Mouse (Mus musculus) kidney, postnatal 14 days (tissue): ENCODE results near the gene Klc4.

ENCODE experiments used
- DNase-seq: peaks from one replicate; pipeline ENCODE4 v3.0.0; 2022; ENCODE audit warnings: mixed read lengths

The Klc4 gene

GRCm38 (mm10) chr17:46619683-46620357 lies 26.0 kb downstream of the Klc4 start:
- DNase-seq = no peak

GRCm38 (mm10) chr17:46618769-46619682 lies 26.8 kb downstream of the Klc4 start:
- DNase-seq = no peak

GRCm38 (mm10) chr17:46618394-46618768 lies 27.4 kb downstream of the Klc4 start:
- no peak for DNase-seq

GRCm38 (mm10) chr17:46617799-46618198 lies 28.0 kb downstream of the Klc4 start:
- no peak for DNase-seq

- no peak for DNase-seq
These were observed 32.6 kb downstream of the Klc4 start for GRCm38 (mm10) chr17:46613229-46613628.

- DNase-seq = peak; percentile 78
These were observed 33.0 kb downstream of the Klc4 start for GRCm38 (mm10) chr17:46612820-46613219.

- no peak for DNase-seq
These were observed 33.6 kb downstream of the Klc4 start for GRCm38 (mm10) chr17:46612189-46612588.

GRCm38 (mm10) chr17:46611316-46611715 lies 34.5 kb downstream of the Klc4 start:
- DNase-seq = no peak

GRCm38 (mm10) chr17:46609721-46610514 lies 35.9 kb downstream of the Klc4 start:
- DNase-seq = peak; percentile 71

- DNase-seq = no peak
These were observed 39.8 kb downstream of the Klc4 start for GRCm38 (mm10) chr17:46605987-46606386.

- no peak for DNase-seq
These were observed 40.7 kb downstream of the Klc4 start for GRCm38 (mm10) chr17:46605126-46605525.

GRCm38 (mm10) chr17:46603229-46603628 lies 42.6 kb downstream of the Klc4 start:
- no peak for DNase-seq

GRCm38 (mm10) chr17:46602212-46602611 lies 43.6 kb downstream of the Klc4 start:
- DNase-seq = peak; percentile 62

GRCm38 (mm10) chr17:46600569-46600968 lies 45.3 kb downstream of the Klc4 start:
- DNase-seq = no peak

- no peak for DNase-seq
These were observed 46.9 kb downstream of the Klc4 start for GRCm38 (mm10) chr17:46598963-46599362.

GRCm38 (mm10) chr17:46597956-46598355 lies 47.9 kb downstream of the Klc4 start:
- DNase-seq = no peak

GRCm38 (mm10) chr17:46595336-46595735 lies 50.5 kb downstream of the Klc4 start:
- no peak for DNase-seq

- no peak for DNase-seq
These were observed 51.2 kb downstream of the Klc4 start for GRCm38 (mm10) chr17:46594606-46595005.

GRCm38 (mm10) chr17:46593124-46593523 lies 52.7 kb downstream of the Klc4 start:
- no peak for DNase-seq

- DNase-seq = no peak
These were observed 54.4 kb downstream of the Klc4 start for GRCm38 (mm10) chr17:46591406-46591805.

GRCm38 (mm10) chr17:46590439-46590838 lies 55.4 kb downstream of the Klc4 start:
- no peak for DNase-seq

GRCm38 (mm10) chr17:46589635-46590314 lies 56.0 kb downstream of the Klc4 start:
- no peak for DNase-seq

GRCm38 (mm10) chr17:46588913-46589312 lies 56.9 kb downstream of the Klc4 start:
- DNase-seq = no peak
